Mouse (Mus musculus) G1E (cell line): ENCODE measurements around the gene Arhgap32. TPM values are rescaled to one million over a fixed set of nuclear protein-coding genes. Genes with fewer than 3 reads are reported as not detected.

ENCODE experiments used
- ATAC-seq: 2 replicates; pipeline ENCODE4 v1.8.0; 2016; ENCODE audit warnings: mild to moderate bottlenecking; ENCODE audit not compliant: insufficient number of reproducible peaks, poor library complexity, low FRiP score, severe bottlenecking; ENCODE audit errors: extremely low read depth
- DNase-seq: peaks from one replicate; pipeline ENCODE4 v3.0.0; 2012; ENCODE audit warnings: low spot score
- H3K27me3 ChIP-seq: 2 replicates; pipeline ENCODE4 v1.6.1; 2012; ENCODE audit warnings: mild to moderate bottlenecking, low read length, inconsistent platforms; ENCODE audit not compliant: insufficient read depth
- H3K36me3 ChIP-seq: replicated peaks from 2 replicates; pipeline ENCODE3; 2012; ENCODE audit warnings: mild to moderate bottlenecking, inconsistent platforms
- H3K4me1 ChIP-seq: 2 replicates; pipeline ENCODE4 v1.6.1; 2012; ENCODE audit warnings: low read depth, low read length, inconsistent platforms, mixed read lengths; ENCODE audit not compliant: insufficient read depth
- H3K4me3 ChIP-seq: 2 replicates; pipeline ENCODE4 v1.5.1; 2012; ENCODE audit warnings: low read depth, mild to moderate bottlenecking, inconsistent platforms, low read length, moderate library complexity, mixed read lengths
- H3K9me3 ChIP-seq: replicated peaks from 2 replicates; pipeline ENCODE4 v1.6.1; 2012; ENCODE audit warnings: inconsistent platforms
- CTCF ChIP-seq: IDR thresholded peaks from 2 replicates; pipeline ENCODE4 v1.5.1; 2012; ENCODE audit warnings: low read depth, low read length, inconsistent platforms, mixed read lengths
- GATA1 ChIP-seq: IDR thresholded peaks from 2 replicates; pipeline ENCODE4 v1.6.1; 2012; ENCODE audit warnings: borderline replicate concordance, low read length, inconsistent platforms, mixed read lengths
- GATA2 ChIP-seq: IDR thresholded peaks from 2 replicates; pipeline ENCODE4 v1.6.1; 2012; ENCODE audit warnings: low read depth, low read length, inconsistent platforms, borderline replicate concordance
- POLR2AphosphoS5 ChIP-seq: IDR thresholded peaks from 2 replicates; pipeline ENCODE4 v1.6.1; 2012; ENCODE audit warnings: low read depth, low read length, inconsistent platforms; ENCODE audit not compliant: insufficient replicate concordance
- TAL1 ChIP-seq: conservative IDR thresholded peaks from 2 replicates; pipeline ENCODE4 v1.6.1; 2012; ENCODE audit warnings: low read depth, low read length, inconsistent platforms, mixed read lengths
- polyA plus RNA-seq: library from polyadenylated mRNA; stranded (reverse); fragments of >175 nt; gene quantifications from 2 replicates; pipeline ENCODE4 v1.2.3, GENCODE M21; 2012
- total RNA-seq, 2 experiments: library from RNA; stranded (forward) in 1 of 2; stranded (reverse) in 1 of 2; fragments of 200-1000 nt in 1 of 2; fragments of >200 nt in 1 of 2; fragmentation: Nextera tagmentation in 1 of 2; gene quantifications; 2 replicates each; pipeline ENCODE4 v1.2.3; 2014 to 2017

The Arhgap32 gene
- total and polyA plus RNA-seq, 3 experiments = 0.01 to 0.05 TPM; not detected in 1

DNA sequence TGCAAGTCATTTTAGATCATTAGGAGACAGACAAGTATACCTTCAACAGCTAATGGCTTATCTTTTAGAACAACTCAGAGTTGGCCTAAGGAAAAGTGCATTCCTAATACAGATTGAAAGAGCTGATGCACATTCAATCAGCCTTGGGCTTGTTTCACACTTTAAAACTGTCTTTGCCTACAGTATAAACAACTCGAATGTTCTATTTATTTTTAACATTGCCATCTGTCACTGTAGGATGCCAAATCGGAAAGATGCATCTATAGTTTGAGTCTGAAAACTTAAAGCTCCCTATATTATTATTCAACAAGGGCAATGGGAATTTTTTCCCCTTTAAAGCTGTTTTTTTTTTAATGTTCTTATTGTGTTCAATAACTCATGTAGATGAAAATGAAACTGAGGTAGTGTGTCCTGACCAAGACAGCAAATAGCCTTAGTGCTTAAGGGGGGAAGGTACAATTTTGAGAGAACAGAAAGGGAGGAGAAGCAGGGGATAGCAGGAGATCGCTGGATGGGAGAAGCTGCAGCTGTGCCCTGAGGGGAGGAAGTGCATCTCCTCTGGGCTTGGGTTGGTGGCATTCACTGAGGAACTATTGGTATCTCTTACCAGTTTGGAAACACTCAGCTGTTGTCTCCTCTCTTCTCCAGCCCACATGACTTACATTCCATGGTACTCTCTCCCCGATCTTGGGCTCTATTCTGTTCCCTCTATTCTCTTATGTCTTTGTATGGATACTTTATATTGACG is 101.1 kb downstream of the Arhgap32 start:
- DNase-seq = no peak
- TF ChIP-seq POLR2AphosphoS5 (no peak), TAL1 (no peak), GATA2 (no peak), GATA1 (no peak), CTCF (no peak)
- H3K27me3 ChIP-seq = no peaks in the 10 kb centered on the region
- no peak for ATAC-seq
- H3K4me1 ChIP-seq = no peaks in the 10 kb centered on the region
- H3K4me3 ChIP-seq = no peak overlapping the region
- H3K36me3 ChIP-seq = no peaks in the 10 kb centered on the region
- no peaks in the 10 kb centered on the region for H3K9me3 ChIP-seq

DNA sequence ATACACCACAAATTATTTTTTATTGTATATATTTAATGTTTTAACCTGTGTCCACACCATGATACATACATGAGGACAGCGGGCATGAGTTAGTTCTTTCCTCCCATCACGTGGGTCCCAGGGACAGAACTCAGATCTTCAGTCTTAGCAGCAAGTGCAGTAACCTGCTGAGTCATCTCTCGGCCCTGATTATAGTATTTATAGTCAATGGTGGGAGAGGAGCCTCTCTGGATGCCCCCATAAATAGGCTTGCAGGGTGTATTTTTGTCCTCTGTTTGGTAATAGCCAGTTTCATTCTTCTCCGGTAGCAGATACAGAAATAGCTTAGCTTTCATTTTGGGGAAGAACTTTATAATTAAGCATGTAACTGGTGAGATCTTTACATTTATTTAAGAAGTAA is 103.5 kb downstream of the Arhgap32 start:
- H3K36me3 ChIP-seq = no peaks in the 10 kb centered on the region
- DNase-seq (no peak), ATAC-seq (no peak)
- H3K27me3 ChIP-seq = no peaks in the 10 kb centered on the region
- TF ChIP-seq GATA1 (no peak), POLR2AphosphoS5 (no peak), GATA2 (no peak)
- H3K4me3 ChIP-seq = no peak overlapping the region
- H3K9me3 ChIP-seq = 0 out of 2 replicates have a peak, but pooled peaks cover 4% of the 10 kb centered on the region
- no peaks in the 10 kb centered on the region for H3K4me1 ChIP-seq

DNA sequence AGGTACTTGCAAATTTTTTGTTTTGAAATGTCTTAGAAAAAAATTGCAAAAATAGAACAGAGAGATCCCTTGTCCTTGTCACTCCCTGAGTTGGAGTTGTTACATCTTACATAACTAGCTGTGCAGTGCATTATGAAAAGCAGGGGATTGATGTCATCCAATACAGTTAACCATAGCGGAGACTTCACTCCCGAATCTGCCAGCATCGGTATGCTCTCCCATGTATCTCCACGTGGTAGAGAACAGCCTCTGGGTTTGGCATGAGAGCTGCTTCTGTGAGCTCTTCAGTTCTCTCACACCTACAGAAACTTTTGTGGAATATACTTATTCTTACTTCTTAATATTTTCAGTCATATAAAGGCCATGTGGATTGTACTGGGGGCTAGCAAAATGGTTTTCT is 106.2 kb downstream of the Arhgap32 start:
- ATAC-seq (no peak), DNase-seq (no peak)
- TF ChIP-seq GATA1 (no peak), POLR2AphosphoS5 (no peak), CTCF (no peak), TAL1 (no peak), GATA2 (no peak)
- H3K9me3 ChIP-seq = 0 out of 2 replicates have a peak, but pooled peaks cover 4% of the 10 kb centered on the region
- no peaks in the 10 kb centered on the region for H3K36me3 ChIP-seq
- H3K4me3 ChIP-seq = no peak overlapping the region
- no peaks in the 10 kb centered on the region for H3K27me3 ChIP-seq
- no peaks in the 10 kb centered on the region for H3K4me1 ChIP-seq

DNA sequence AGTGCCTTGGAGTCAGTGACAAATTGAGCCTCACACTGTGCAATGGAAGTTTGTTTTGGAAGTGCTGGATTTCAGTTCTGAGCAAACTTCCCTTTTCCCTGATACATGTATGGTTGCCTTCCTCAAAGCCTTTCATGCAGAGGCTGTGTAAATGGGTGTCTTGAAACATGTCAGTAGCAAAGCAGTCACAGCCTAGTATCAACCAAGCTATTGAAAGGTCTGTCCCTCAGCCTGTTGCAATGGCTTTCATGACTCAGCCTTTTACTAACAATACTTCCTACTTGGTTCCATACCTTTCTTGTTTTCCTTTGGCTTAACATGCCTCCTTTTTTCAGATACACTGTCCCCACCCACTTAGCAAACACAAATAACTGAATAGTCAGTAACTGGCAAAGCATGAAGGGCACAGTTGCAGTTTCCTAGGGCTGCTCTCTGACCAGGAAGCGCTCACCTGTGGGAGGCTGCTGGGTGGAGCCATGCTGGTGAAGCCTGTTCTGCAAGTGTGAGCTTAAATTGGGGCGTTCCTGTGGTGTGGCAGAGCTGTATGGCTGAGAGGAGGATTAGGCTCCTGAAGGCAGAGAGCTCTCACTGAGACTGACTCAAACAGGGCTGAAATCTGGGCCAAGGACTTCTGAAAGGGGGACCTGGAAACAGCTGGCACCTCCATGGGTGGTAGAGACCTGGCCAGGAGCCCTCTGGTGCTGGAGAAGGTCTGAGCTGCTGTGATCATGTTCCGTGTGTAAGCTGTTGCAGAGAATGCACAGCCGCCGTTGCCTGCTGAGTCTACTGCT is 108.0 kb downstream of the Arhgap32 start:
- TF ChIP-seq POLR2AphosphoS5 (no peak), TAL1 (no peak), CTCF (no peak), GATA2 (no peak), GATA1 (no peak)
- DNase-seq (no peak), ATAC-seq (no peak)
- no peaks in the 10 kb centered on the region for H3K27me3 ChIP-seq
- H3K36me3 ChIP-seq = no peaks in the 10 kb centered on the region
- no peak overlapping the region for H3K4me3 ChIP-seq
- H3K9me3 ChIP-seq = 0 out of 2 replicates have a peak, but pooled peaks cover 4% of the 10 kb centered on the region
- H3K4me1 ChIP-seq = no peaks in the 10 kb centered on the region

DNA sequence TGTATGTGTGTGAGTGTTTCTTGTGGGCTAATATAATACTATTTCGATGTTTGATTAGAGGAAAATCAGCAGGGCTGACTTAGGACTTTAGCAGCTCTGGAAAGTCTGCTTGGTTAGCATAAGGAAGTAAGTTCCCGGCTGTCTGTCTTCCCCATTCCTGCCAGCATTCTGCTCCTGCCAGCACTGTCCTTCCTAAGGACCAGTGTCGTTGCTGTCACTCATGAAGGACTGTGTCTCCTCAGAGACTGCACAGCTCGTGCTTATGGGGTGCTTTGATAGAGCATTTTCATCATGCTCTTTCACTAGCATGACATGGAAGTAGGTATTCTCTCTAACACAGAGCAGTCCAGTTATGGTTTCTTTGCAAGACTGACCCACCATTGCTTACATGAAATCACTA is 109.0 kb downstream of the Arhgap32 start:
- Histone ChIP-seq H3K4me3 (no peak overlapping the region), H3K36me3 (no peaks in the 10 kb centered on the region)
- no peak for ATAC-seq

DNA sequence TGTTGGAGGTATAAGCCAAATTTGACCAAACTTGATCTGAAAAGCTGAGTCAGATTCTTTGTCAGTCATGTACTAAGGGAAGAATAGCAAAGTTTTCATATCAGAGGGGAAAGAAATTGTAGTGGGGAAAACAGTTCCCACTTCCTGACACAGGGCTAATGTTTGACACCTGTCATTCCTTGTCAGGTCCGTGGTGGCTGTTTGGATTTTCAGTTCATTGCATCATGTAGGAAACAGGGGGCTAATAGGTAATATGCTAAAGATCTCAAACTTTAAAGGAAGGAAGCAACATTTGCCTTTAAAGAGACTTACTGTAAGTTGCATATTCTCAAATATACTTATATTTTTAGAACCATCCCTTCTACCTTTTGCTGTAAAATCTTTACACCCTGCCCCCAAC is 109.6 kb downstream of the Arhgap32 start:
- no peak overlapping the region for H3K4me3 ChIP-seq
- H3K27me3 ChIP-seq = no peaks in the 10 kb centered on the region
- no peak for TF ChIP-seq GATA1
- no peak for TF ChIP-seq GATA2
- TF ChIP-seq TAL1 = no peak
- TF ChIP-seq CTCF = no peak
- no peak for TF ChIP-seq POLR2AphosphoS5
- DNase-seq = no peak
- ATAC-seq = no peak
- H3K4me1 ChIP-seq = no peaks in the 10 kb centered on the region
- H3K9me3 ChIP-seq = 0 out of 2 replicates have a peak, but pooled peaks cover 4% of the 10 kb centered on the region
- no peaks in the 10 kb centered on the region for H3K36me3 ChIP-seq

More for the DNA sequence above, 109.0 kb downstream of the Arhgap32 start:
- H3K27me3 ChIP-seq = no peaks in the 10 kb centered on the region
- TF ChIP-seq POLR2AphosphoS5 = no peak
- TF ChIP-seq CTCF = no peak
- TF ChIP-seq GATA2 = no peak
- no peak for TF ChIP-seq GATA1
- TF ChIP-seq TAL1 = no peak
- H3K4me1 ChIP-seq = no peaks in the 10 kb centered on the region
- DNase-seq = no peak
- H3K9me3 ChIP-seq = 0 out of 2 replicates have a peak, but pooled peaks cover 4% of the 10 kb centered on the region
